Mouse (Mus musculus) c-Kit-negative CD71-positive TER-119-positive erythroid progenitor cells, embryonic 14.5 days (primary cell): ENCODE results near the gene Clec1b.

Source experiments
- DNase-seq: peaks from one replicate; pipeline ENCODE4 v3.0.0-alpha.2; 2013; ENCODE audit warnings: low read depth, low spot score

Clec1b gene

DNA sequence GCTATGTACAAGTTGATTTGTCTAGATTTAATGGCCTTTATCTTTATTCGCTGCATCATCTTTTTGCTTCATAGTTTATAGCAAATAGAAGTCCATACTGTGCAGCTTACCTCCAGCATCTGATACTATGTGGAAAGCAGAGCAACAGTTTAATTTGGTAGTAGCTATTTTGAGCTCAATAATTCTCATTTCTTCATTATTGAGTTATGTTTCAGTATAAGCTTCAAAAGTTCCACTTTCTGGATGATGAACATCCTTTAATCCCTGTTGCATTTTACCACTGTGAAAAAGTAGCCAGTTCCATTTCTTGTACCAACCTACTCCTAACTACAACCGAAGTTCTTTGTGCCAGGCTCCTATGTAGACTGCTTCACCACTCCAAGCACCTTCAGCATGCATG, 11.5 kb downstream of the Clec1b start, which contains the start of gene Clec9a:
Clec9a (plus strand) TSS at position 301 of the 400 bp plus-strand sequence.
- DNase-seq: no peak

DNA sequence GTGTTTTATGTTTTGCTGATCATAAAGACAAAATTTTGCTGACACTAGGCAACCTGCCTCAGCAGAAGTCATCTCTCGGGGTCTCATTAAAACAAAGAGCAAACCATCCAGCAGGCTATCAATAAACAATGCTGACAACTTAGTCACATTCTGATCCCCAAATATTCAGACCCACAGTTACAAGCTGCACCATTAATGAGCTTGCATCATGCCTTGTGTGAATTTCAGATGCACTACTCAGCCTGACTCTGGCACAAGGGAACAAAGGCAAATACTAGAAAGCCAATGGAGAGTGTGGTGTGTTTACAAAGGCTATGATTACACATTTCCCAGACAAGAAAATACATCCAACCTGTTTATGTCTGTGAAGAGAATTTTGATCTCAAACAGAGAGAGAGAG, 17.1 kb downstream of the Clec1b start:
- no peak for DNase-seq

DNA sequence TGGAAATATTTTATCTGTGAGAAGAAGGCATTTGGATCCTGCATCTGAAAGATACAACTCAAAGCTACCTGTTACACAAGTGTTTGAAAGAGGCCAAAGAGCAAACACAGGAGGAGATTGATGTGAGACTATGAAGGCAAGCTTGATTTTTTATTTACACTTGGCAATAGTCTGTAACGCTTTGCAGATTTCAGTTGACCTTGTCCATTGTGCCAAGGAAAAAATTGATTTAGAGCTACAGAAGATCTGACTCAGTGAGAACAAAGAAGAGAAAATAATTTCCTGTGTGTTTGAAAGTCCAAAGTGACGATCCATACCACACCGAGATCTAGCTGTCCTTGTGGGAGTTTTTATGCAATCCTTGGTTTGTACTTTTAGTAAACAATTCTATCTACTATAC, 25.2 kb downstream of the Clec1b start:
- DNase-seq: no peak

DNA sequence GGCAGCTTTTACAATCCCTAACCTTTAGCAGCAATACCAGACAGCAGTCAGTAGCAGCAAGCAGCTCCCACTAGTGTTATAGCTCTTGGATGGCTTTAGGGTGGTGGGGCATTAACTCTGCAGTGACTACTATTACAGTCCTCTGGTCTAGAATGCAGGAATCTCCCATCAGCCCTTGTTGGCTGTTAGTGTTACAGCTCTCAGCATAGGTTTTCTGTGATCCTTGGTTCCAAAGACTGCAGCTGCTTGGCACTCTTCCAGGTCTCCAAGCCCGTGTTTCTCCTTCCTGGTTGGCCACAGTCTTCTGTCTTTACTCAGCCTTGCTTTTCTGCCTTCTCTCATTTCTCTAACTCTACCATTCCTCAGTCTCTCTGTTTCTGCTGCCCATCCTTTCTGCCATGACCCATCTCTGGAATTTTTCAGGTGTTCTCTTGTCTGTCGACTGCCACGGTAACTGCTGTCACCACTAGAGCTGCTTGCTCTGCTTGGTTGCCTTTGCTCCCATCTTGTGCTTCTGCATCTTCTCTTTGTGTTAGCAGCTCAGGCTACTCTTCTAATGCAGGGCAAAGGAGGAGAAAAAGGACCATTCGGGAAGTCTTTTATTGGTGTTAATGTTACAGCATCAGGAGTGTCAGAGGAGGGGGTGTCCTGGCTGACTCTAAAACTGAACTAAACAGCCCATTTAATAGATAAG, 26.1 kb downstream of the Clec1b start:
- DNase-seq: no peak

DNA sequence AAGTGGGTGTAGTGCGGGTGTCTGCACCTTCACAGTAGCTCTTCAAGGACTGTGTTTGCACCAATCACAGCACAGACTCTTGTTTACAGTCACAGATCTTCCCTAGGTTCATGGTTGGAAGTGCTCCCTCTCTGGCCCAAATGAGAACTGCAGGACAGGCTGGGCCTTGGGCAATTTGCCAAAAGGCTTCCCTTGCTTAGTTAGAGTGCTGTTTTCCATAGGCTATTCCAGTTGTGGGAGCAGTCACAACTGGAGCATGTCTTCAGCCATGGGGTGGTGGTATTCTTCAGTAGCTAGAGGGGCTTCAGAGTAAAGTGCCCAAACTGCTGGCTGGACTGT, 26.6 kb downstream of the Clec1b start:
- DNase-seq: peak; percentile 16

DNA sequence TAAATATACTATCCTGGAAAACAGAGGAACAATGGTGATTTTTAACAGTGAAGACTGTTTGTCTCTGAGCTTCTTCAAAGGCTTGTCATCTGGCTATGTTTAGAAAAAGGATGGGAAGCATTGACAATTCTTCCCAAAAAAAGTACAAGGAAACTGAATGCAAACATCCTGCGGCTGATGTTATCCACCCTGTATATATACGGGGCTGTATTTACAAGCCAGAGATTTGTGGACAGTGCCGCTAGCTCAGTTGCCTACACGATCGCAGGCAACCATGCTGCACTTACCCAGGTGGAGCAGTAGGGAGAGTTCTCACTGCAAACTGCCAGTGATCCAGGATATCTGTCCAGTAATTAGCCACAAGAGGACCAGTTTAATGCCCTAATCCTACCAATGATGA, 28.1 kb downstream of the Clec1b start:
- DNase-seq: no peak

DNA sequence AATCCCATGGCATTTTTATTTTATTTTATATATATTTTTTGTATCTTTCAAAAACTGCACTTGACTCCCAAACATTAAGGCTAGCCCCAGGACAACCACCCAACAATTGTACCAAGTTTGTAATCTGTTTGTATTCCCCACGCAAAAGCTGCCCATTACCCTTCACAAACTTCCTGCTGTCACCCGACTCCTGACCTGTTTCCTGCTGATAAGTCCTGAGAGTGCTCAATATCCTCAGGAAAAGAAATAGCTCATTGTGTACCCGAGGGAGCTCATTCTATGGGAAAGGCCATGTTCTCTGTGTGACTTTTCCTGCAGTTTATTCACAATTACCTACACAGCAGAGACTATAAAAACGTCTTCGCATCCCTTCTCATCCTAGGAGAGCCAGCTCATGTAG, 28.7 kb downstream of the Clec1b start:
- no peak for DNase-seq

DNA sequence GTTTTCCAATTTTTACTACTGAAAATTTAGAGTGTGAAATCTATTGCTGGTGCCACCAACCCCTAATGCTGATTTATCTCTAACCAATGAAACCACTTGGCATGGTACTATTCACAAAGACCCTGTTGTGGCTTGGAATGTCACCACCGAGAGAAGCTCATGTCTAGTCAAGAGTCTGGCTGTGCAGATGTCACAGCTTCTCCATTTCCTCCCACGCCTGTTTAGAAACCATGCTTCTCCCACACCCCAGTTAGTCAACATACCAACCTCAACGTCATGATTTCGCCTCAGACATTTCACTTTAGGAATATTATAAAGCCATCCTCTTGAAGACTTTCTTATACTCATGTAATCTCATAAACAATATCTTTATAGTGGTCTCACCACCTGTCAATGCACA, 30.2 kb downstream of the Clec1b start:
- no peak for DNase-seq

DNA sequence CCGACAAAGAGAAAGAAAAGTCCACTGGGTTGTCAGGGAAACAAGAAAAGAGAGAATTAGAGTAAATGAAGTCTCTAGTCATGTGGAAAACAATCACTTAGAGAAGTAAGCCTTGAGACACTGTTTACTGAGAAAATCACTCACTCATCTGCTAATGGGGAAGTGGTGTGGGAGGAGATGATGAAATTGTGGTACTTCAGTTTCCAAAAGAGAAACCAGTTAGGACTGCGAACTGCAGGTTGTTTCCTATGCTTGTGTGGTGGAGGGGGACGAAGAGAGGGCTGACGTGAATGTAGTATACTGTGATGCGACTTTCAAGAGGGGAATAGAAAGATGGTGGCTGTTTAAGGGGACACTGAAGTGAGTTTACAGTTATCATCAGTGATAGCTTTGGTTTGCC, 37.1 kb downstream of the Clec1b start:
- no peak for DNase-seq

DNA sequence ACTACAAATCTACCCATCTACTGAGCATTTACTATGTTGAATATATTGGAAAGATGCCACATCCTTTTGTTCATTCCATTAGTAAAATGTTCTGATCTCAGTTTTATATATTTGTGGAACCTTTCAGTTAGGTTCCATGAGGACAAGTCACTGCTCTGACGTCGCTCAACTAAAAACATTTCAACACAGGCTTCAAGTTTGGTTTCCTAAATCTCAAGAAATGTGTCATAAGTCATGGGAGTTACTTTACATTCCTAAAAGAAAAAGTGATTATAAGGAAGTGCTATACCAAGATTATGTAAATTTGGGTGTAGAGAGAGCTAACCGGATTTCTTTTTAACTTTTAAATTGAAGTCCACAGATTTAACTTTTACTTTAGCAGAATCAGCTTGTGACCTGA, 38.9 kb downstream of the Clec1b start:
- DNase-seq: no peak

DNA sequence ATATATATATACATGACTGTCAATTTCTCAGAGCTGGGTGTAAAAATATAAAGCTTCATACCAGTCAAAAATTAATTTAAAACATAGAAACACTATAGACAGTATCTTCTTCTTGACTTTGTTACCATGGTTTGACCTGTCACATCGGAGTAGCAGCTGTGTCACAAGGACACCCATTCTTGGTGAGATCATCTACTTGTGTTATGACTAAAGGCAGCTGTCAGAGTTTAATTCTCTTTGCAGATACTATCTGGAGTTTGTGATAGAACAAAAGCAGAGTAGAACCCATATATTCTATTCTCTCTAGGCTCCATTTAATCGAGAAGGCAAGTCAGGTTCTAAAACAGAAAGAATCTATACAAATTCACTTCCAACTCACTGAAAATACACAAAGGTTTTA, 40.9 kb downstream of the Clec1b start:
- DNase-seq: no peak

DNA sequence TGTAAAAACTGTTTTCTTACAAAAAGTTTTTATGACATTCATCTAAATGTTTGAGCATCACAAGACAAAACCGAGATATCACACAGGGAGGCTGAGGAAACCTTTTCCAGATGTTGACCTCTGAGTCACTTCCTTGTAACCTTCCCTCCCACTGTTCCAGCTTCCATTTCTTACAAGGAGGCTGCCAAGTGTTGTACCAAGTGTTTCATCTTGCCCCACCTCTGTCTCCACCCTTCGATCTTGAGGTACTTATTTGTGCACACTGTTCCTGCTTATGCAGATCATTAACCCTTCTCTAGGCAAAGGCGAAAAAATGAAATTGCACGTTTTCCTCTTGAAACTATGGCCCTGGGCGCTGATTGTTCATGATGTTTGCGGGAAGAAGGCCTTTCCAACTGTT, 52.6 kb downstream of the Clec1b start:
- no peak for DNase-seq

DNA sequence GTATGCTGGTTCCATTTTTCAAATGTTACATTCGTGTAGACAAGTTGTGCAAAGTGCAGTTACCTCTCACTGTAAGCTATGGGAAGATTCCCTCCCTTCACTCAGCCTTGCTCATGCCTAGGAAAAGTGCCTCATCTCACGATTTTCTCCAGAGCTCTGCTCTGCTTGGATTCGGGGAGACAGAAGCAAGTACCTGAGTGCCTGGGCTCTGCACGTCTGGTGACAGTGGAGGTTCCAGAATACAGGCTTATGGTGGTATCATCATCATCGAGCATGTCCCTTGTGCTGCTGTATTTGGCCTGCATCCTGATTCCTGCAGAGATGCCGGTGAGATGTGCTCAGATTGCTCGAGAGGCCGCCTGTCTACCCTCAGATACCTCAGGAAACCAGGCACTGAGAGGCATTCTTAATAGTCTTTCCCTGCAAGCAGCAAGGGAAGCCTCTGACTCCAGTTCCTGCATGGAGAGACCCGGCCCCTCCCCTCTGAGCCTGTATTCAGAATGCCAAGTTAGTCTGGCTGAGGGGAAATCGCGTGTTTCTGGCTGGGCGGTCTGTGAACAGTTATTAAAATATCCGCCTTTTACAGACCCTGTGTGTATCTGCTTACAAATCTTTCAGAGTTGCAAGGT, 54.4 kb downstream of the Clec1b start, which contains the start of gene Clec1a:
Clec1a (minus strand) TSS at position 590 of the 629 bp plus-strand sequence.
- no peak for DNase-seq
